Mouse (Mus musculus): ENCODE measurements around the gene Soat1. TPM values are rescaled to one million over a fixed set of nuclear protein-coding genes. Genes with fewer than 3 reads are reported as not detected.
"Not testable (repeated sequence)": the region's sequence is repeated elsewhere in the genome, so short reads cannot be mapped to it uniquely, and the experiment has no call there.

Soat1 gene
- polyA plus RNA-seq, 2 experiments = 8.1 to 11.7 TPM

GRCm38 (mm10) chr1:156408521-156408920, 65.6 kb downstream of the Soat1 start:
- TF ChIP-seq CTCF (IDR thresholded peaks at IDR 0.05; ENCODE audit: low read depth) (no peak), EP300 (IDR thresholded peaks at IDR 0.05; ENCODE audit: low read depth) (no peak)
- Histone ChIP-seq H3K36me3 (replicated peaks; ENCODE audit: control insufficient read depth, insufficient read depth, low read depth) (no peaks in the 10 kb centered on the region), H3K27me3 (ENCODE audit: control insufficient read depth, insufficient read depth, low read length) (no peaks in the 10 kb centered on the region), H3K9me3 (ENCODE audit: control insufficient read depth, low read length) (no peaks in the 10 kb centered on the region), H3K4me3 (ENCODE audit: insufficient read depth in 1 of 2, low read depth in 2 of 2, low read length in 2 of 2) (no peak overlapping the region), H3K4me1 (replicated peaks; ENCODE audit: control insufficient read depth in 2 of 2, insufficient read depth in 2 of 2, low read length in 1 of 2) (no peaks in the 10 kb centered on the region; a peak in 1 of 4 replicates), H3K4me2 (ENCODE audit: low read depth) (no peak overlapping the region), H3K27ac (no peak overlapping the region), H3K9ac (replicated peaks) (no peak overlapping the region)
- WGBS (ENCODE audit: insufficient replicate concordance) = 49% methylated on average over 4 of the region's 4 CpGs
- ATAC-seq (ENCODE audit: insufficient read depth) = no peak
- no peak for DNase-seq (ENCODE audit: low read depth in 3 of 3, low spot score in 3 of 3)

DNA sequence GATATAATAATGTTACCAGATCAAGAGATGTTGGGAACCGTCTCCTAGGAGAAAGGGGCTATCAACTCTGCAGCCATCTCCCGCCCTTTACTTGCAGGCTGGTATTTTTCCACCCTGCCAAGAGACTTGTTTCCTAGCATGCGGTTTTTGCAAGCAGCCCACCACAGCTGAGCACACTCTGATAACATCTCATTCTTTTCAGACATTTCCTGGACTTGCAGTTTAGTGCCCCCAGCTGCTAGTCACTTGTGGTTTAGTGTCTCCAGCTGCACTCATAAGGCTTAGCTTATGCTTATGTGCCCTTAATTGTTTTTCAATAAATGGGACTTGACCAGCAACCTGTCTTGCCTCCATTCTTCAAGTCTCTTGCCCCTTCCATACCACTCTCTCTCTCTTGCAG, 66.1 kb downstream of the Soat1 start:
- H3K9ac ChIP-seq (replicated peaks) = no peak overlapping the region
- no peaks in the 10 kb centered on the region for H3K27me3 ChIP-seq (ENCODE audit: control insufficient read depth, insufficient read depth, low read length)
- DNase-seq (ENCODE audit: low read depth in 3 of 3, low spot score in 3 of 3) (no peak), ATAC-seq (ENCODE audit: insufficient read depth) (no peak)
- H3K27ac ChIP-seq = no peak overlapping the region
- H3K36me3 ChIP-seq (replicated peaks; ENCODE audit: control insufficient read depth, insufficient read depth, low read depth) = no peaks in the 10 kb centered on the region
- 5% methylated on average over 3 of the region's 3 CpGs for WGBS (ENCODE audit: insufficient replicate concordance)
- no peak overlapping the region for H3K4me2 ChIP-seq (ENCODE audit: low read depth)
- no peak for TF ChIP-seq CTCF (IDR thresholded peaks at IDR 0.05; ENCODE audit: low read depth)
- no peak for TF ChIP-seq EP300 (IDR thresholded peaks at IDR 0.05; ENCODE audit: low read depth)
- H3K4me3 ChIP-seq (ENCODE audit: insufficient read depth in 1 of 2, low read depth in 2 of 2, low read length in 2 of 2) = no peak overlapping the region
- H3K9me3 ChIP-seq (ENCODE audit: control insufficient read depth, low read length) = no peaks in the 10 kb centered on the region
- H3K4me1 ChIP-seq (replicated peaks; ENCODE audit: control insufficient read depth in 2 of 2, insufficient read depth in 2 of 2, low read length in 1 of 2) = no peaks in the 10 kb centered on the region; a peak in 1 of 4 replicates

GRCm38 (mm10) chr1:156403251-156403650, 70.9 kb downstream of the Soat1 start:
- no peaks in the 10 kb centered on the region for H3K9me3 ChIP-seq (ENCODE audit: control insufficient read depth, low read length)
- H3K27ac ChIP-seq = no peak overlapping the region
- no peaks in the 10 kb centered on the region for H3K36me3 ChIP-seq (replicated peaks; ENCODE audit: control insufficient read depth, insufficient read depth, low read depth)
- 75% methylated on average over 10 of the region's 10 CpGs for WGBS (ENCODE audit: insufficient replicate concordance)
- no peak overlapping the region for H3K4me3 ChIP-seq (ENCODE audit: insufficient read depth in 1 of 2, low read depth in 2 of 2, low read length in 2 of 2)
- ATAC-seq (ENCODE audit: insufficient read depth) = no peak
- no peak for DNase-seq (ENCODE audit: low read depth in 3 of 3, low spot score in 3 of 3)
- no peak for TF ChIP-seq CTCF (IDR thresholded peaks at IDR 0.05; ENCODE audit: low read depth)
- TF ChIP-seq EP300 (IDR thresholded peaks at IDR 0.05; ENCODE audit: low read depth) = no peak
- no peaks in the 10 kb centered on the region for H3K4me1 ChIP-seq (replicated peaks; ENCODE audit: control insufficient read depth in 2 of 2, insufficient read depth in 2 of 2, low read length in 1 of 2)
- H3K27me3 ChIP-seq (ENCODE audit: control insufficient read depth, insufficient read depth, low read length) = no peaks in the 10 kb centered on the region
- no peak overlapping the region for H3K4me2 ChIP-seq (ENCODE audit: low read depth)
- H3K9ac ChIP-seq (replicated peaks) = no peak overlapping the region

DNA sequence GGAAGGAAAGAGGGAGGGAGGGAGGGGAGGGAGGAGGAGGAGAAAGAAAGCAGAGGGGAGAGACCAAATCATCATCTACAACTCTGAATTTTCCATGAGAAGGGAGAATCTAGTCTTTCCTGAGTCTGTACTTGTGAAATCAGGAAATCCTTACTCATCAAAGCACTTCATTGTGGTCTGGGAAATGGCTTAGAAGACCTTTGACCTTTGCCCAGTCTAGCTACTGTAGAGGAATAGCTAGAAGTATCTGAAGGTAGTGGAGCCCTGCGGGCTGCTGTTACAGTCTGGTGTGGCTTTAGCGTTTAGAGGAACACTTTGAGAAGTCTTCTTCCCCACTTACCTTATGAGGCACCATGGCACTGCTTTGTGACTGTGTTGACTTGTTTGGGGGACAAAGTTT, 71.6 kb downstream of the Soat1 start:
- H3K9me3 ChIP-seq (ENCODE audit: control insufficient read depth, low read length) = no peaks in the 10 kb centered on the region
- DNase-seq (ENCODE audit: low read depth in 3 of 3, low spot score in 3 of 3) (no peak), ATAC-seq (ENCODE audit: insufficient read depth) (no peak)
- H3K4me1 ChIP-seq (replicated peaks; ENCODE audit: control insufficient read depth in 2 of 2, insufficient read depth in 2 of 2, low read length in 1 of 2) = no peaks in the 10 kb centered on the region
- no peak overlapping the region for H3K4me3 ChIP-seq (ENCODE audit: insufficient read depth in 1 of 2, low read depth in 2 of 2, low read length in 2 of 2)
- 35% methylated on average over 2 of the region's 2 CpGs for WGBS (ENCODE audit: insufficient replicate concordance)
- no peak overlapping the region for H3K4me2 ChIP-seq (ENCODE audit: low read depth)
- H3K9ac ChIP-seq (replicated peaks) = no peak overlapping the region
- no peaks in the 10 kb centered on the region for H3K27me3 ChIP-seq (ENCODE audit: control insufficient read depth, insufficient read depth, low read length)
- TF ChIP-seq CTCF (IDR thresholded peaks at IDR 0.05; ENCODE audit: low read depth) (no peak), EP300 (IDR thresholded peaks at IDR 0.05; ENCODE audit: low read depth) (no peak)
- no peaks in the 10 kb centered on the region for H3K36me3 ChIP-seq (replicated peaks; ENCODE audit: control insufficient read depth, insufficient read depth, low read depth)
- no peak overlapping the region for H3K27ac ChIP-seq

GRCm38 (mm10) chr1:156400159-156400558, 74.0 kb downstream of the Soat1 start:
- H3K4me3 ChIP-seq (ENCODE audit: insufficient read depth in 1 of 2, low read depth in 2 of 2, low read length in 2 of 2); H3K27ac ChIP-seq; H3K27me3 ChIP-seq (ENCODE audit: control insufficient read depth, insufficient read depth, low read length); ATAC-seq (ENCODE audit: insufficient read depth); DNase-seq (ENCODE audit: low read depth in 3 of 3, low spot score in 3 of 3); H3K4me2 ChIP-seq (ENCODE audit: low read depth); H3K9me3 ChIP-seq (ENCODE audit: control insufficient read depth, low read length); H3K4me1 ChIP-seq (replicated peaks; ENCODE audit: control insufficient read depth in 2 of 2, insufficient read depth in 2 of 2, low read length in 1 of 2); H3K36me3 ChIP-seq (replicated peaks; ENCODE audit: control insufficient read depth, insufficient read depth, low read depth); H3K9ac ChIP-seq (replicated peaks): not testable (repeated sequence)
- 61% methylated on average over 1 of the region's 3 CpGs for WGBS (ENCODE audit: insufficient replicate concordance)

Measured in liver, embryonic 14.5 days (tissue).